18 mouse cellular contexts compared by ENCODE assay signal in the genomic region with DNA sequence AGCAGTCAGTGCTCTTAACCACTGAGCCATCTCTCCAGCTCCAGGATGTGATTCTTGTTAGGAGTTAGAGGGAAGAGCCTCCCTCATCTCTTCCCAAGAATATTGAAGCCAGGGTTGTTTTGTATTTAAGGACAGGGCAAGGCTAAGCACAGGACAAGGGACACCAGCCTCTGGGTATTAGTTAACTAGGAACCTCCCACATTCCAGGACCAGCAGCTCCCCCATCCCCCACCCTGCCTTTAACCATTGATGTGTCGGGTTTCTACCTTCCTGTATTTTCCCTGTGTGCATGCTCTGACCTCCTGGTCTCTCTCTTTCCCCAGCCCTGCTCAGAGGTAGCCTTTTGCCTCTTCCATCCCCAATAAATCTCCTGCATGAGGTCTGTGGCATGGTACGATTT. TPM values are rescaled to one million over a fixed set of nuclear protein-coding genes. Genes with fewer than 3 reads are reported as not detected.
DNase-seq lines count a peak whose midpoint lies in the region; ATAC-seq and TF ChIP-seq lines count a peak whose summit lies in the region.
"Had no signal": no experiment of that assay in that cellular context is flagged by ENCODE, and none has a peak within 500 bp of the region (broad histone marks: within the 10 kb centered on the region; RNA-seq: fewer than 3 reads in every experiment).

No protein-coding gene starts in this region.

- DNase-seq in ES-CJ7 (ENCODE audit: low read depth, low spot score), result peak; percentile 58
- DNase-seq in embryonic facial prominence, embryonic 10.5 days (ENCODE audit: low spot score), result peak; percentile 58
- peak; percentile 67 for DNase-seq in kidney, postnatal 0 days (ENCODE audit: low spot score)
- DNase-seq in liver, embryonic 11.5 days (ENCODE audit: low spot score), result no peak
- no peak for DNase-seq in midbrain, embryonic 10.5 days (ENCODE audit: low spot score)
- no peak for DNase-seq in heart, embryonic 10.5 days (ENCODE audit: low spot score)
- DNase-seq: B cell, adult 2 months; cerebellum, postnatal 25 days; heart, adult 11 months; lung, embryonic 14.5 days; retina, postnatal 1 day had no signal

- H3K36me3 ChIP-seq in embryonic facial prominence, embryonic 10.5 days (replicated peaks), result no peaks in the 10 kb centered on the region
- no peaks in the 10 kb centered on the region for H3K36me3 ChIP-seq in kidney, postnatal 0 days (ENCODE audit: insufficient read depth, low read length)
- H3K36me3 ChIP-seq in liver, embryonic 11.5 days (ENCODE audit: control insufficient read depth, insufficient read depth, low read length), result no peaks in the 10 kb centered on the region
- H3K36me3 ChIP-seq in forebrain, embryonic 16.5 days (ENCODE audit: control insufficient read depth, insufficient read depth), result no peaks in the 10 kb centered on the region
- H3K36me3 ChIP-seq in midbrain, embryonic 10.5 days, result no peaks in the 10 kb centered on the region
- no peaks in the 10 kb centered on the region for H3K36me3 ChIP-seq in heart, embryonic 10.5 days
- H3K36me3 ChIP-seq: limb, embryonic 13.5 days; midbrain, embryonic 13.5 days had no signal

- peak; percentile 83 for ATAC-seq in kidney, postnatal 0 days (replicated peaks; ENCODE audit: low FRiP score, low read depth)
- ATAC-seq in liver, embryonic 11.5 days (replicated peaks; ENCODE audit: low FRiP score), result 0 out of 2 replicates have a peak, but pooled peaks have one; percentile 29
- no peak for ATAC-seq in forebrain, embryonic 16.5 days
- ATAC-seq: midbrain, embryonic 13.5 days; Patski had no signal

- no peak overlapping the region for H3K27ac ChIP-seq in embryonic facial prominence, embryonic 10.5 days (replicated peaks)
- H3K27ac ChIP-seq in kidney, postnatal 0 days, result peak overlapping the region; percentile 61; the same call in 1 of the 2 replicates
- no peak overlapping the region for H3K27ac ChIP-seq in liver, embryonic 11.5 days (ENCODE audit: low read depth, low read length)
- H3K27ac ChIP-seq in forebrain, embryonic 16.5 days (ENCODE audit: low read length), result no peak overlapping the region
- no peak overlapping the region for H3K27ac ChIP-seq in midbrain, embryonic 10.5 days (replicated peaks)
- H3K27ac ChIP-seq in heart, embryonic 10.5 days, result no peak overlapping the region
- H3K27ac ChIP-seq: left cerebral cortex, adult 2 months; limb, embryonic 13.5 days; macrophage; midbrain, embryonic 13.5 days had no signal

- 40% methylated on average over 2 of the region's 2 CpGs for WGBS in embryonic facial prominence, embryonic 10.5 days
- WGBS in kidney, postnatal 0 days, result 27% methylated on average over 2 of the region's 2 CpGs
- 47% methylated on average over 2 of the region's 2 CpGs for WGBS in liver, embryonic 11.5 days
- 61% methylated on average over 2 of the region's 2 CpGs for WGBS in forebrain, embryonic 16.5 days
- WGBS in midbrain, embryonic 10.5 days, result 55% methylated on average over 2 of the region's 2 CpGs
- WGBS in heart, embryonic 10.5 days, result 42% methylated on average over 2 of the region's 2 CpGs

- no peak for TF ChIP-seq CTCF in kidney, postnatal 0 days (IDR thresholded peaks at IDR 0.05; ENCODE audit: low read depth)

- no peak overlapping the region for H3K9ac ChIP-seq in kidney, postnatal 0 days (ENCODE audit: low read depth, low read length)
- no peak overlapping the region for H3K9ac ChIP-seq in liver, embryonic 11.5 days (ENCODE audit: low read depth, low read length)
- no peak overlapping the region for H3K9ac ChIP-seq in forebrain, embryonic 16.5 days (replicated peaks; ENCODE audit: low read depth, low read length)
- H3K9ac ChIP-seq: limb, embryonic 13.5 days; lung, embryonic 14.5 days; midbrain, embryonic 13.5 days had no signal

- H3K4me1 ChIP-seq in embryonic facial prominence, embryonic 10.5 days, result peaks cover 34% of the 10 kb centered on the region
- peaks cover 4% of the 10 kb centered on the region; the same call in 1 of the 2 replicates for H3K4me1 ChIP-seq in kidney, postnatal 0 days (replicated peaks; ENCODE audit: insufficient read depth, low read length)
- H3K4me1 ChIP-seq in liver, embryonic 11.5 days (replicated peaks; ENCODE audit: control insufficient read depth, insufficient read depth, low read length), result no peaks in the 10 kb centered on the region
- peaks cover 3% of the 10 kb centered on the region for H3K4me1 ChIP-seq in forebrain, embryonic 16.5 days (replicated peaks; ENCODE audit: control insufficient read depth, insufficient read depth, low read length)
- peaks cover 8% of the 10 kb centered on the region; the same call in 1 of the 2 replicates for H3K4me1 ChIP-seq in midbrain, embryonic 10.5 days
- H3K4me1 ChIP-seq in heart, embryonic 10.5 days, result peaks cover 17% of the 10 kb centered on the region; the same call in 1 of the 2 replicates

- no peaks in the 10 kb centered on the region for H3K27me3 ChIP-seq in embryonic facial prominence, embryonic 10.5 days (replicated peaks; ENCODE audit: low read depth, poor library complexity, severe bottlenecking)
- H3K27me3 ChIP-seq in kidney, postnatal 0 days (ENCODE audit: insufficient read depth, low read length), result no peaks in the 10 kb centered on the region
- no peaks in the 10 kb centered on the region for H3K27me3 ChIP-seq in liver, embryonic 11.5 days (replicated peaks; ENCODE audit: control insufficient read depth, insufficient read depth, low read length)
- no peaks in the 10 kb centered on the region for H3K27me3 ChIP-seq in forebrain, embryonic 16.5 days (replicated peaks; ENCODE audit: control insufficient read depth, insufficient read depth, low read length)
- no peaks in the 10 kb centered on the region for H3K27me3 ChIP-seq in midbrain, embryonic 10.5 days (ENCODE audit: low read depth, poor library complexity, severe bottlenecking)
- no peaks in the 10 kb centered on the region for H3K27me3 ChIP-seq in heart, embryonic 10.5 days (ENCODE audit: insufficient read depth, poor library complexity, severe bottlenecking)
- H3K27me3 ChIP-seq: limb, embryonic 13.5 days; midbrain, embryonic 13.5 days; Patski had no signal

- 0 out of 2 replicates have a peak overlapping the region, but pooled peaks have one; percentile 6 for H3K4me2 ChIP-seq in kidney, postnatal 0 days (ENCODE audit: low read length)
- no peak overlapping the region for H3K4me2 ChIP-seq in liver, embryonic 11.5 days
- H3K4me2 ChIP-seq in forebrain, embryonic 16.5 days (ENCODE audit: low read length), result no peak overlapping the region
- H3K4me2 ChIP-seq: limb, embryonic 13.5 days; lung, embryonic 14.5 days; midbrain, embryonic 13.5 days had no signal

- no peaks in the 10 kb centered on the region for H3K9me3 ChIP-seq in embryonic facial prominence, embryonic 10.5 days
- H3K9me3 ChIP-seq in kidney, postnatal 0 days (replicated peaks; ENCODE audit: low read length), result no peaks in the 10 kb centered on the region
- no peaks in the 10 kb centered on the region for H3K9me3 ChIP-seq in liver, embryonic 11.5 days (ENCODE audit: control insufficient read depth, low read length)
- peaks cover 2% of the 10 kb centered on the region; the same call in 1 of the 2 replicates for H3K9me3 ChIP-seq in forebrain, embryonic 16.5 days (ENCODE audit: control insufficient read depth, low read length)
- H3K9me3 ChIP-seq in midbrain, embryonic 10.5 days (replicated peaks), result no peaks in the 10 kb centered on the region
- no peaks in the 10 kb centered on the region for H3K9me3 ChIP-seq in heart, embryonic 10.5 days
- H3K9me3 ChIP-seq: limb, embryonic 13.5 days; midbrain, embryonic 13.5 days had no signal

- no peak overlapping the region for H3K4me3 ChIP-seq in embryonic facial prominence, embryonic 10.5 days
- no peak overlapping the region for H3K4me3 ChIP-seq in kidney, postnatal 0 days (replicated peaks; ENCODE audit: low read depth, low read length)
- H3K4me3 ChIP-seq in liver, embryonic 11.5 days (ENCODE audit: low read depth, low read length), result no peak overlapping the region
- H3K4me3 ChIP-seq in forebrain, embryonic 16.5 days (replicated peaks; ENCODE audit: low read length), result no peak overlapping the region
- no peak overlapping the region for H3K4me3 ChIP-seq in midbrain, embryonic 10.5 days
- no peak overlapping the region for H3K4me3 ChIP-seq in heart, embryonic 10.5 days
- H3K4me3 ChIP-seq: left cerebral cortex, adult 2 months; limb, embryonic 13.5 days; midbrain, embryonic 13.5 days; myocyte had no signal

RNA-seq across cellular contexts. Expression of gene Slc16a9, which starts 56.3 kb away (rescaled TPM):
- polyA plus RNA-seq in embryonic facial prominence, embryonic 10.5 days (2016; fragmentation: Nextera tagmentation; extraction: Ambion mirVana), result 0.24 and 0.26 TPM in 2 replicates
- polyA plus RNA-seq in kidney, postnatal 0 days (2015; fragmentation: Nextera tagmentation; extraction: Ambion mirVana), result 6.7 and 7.5 TPM in 2 replicates
- polyA plus RNA-seq in liver, embryonic 11.5 days (2014; fragmentation: Nextera tagmentation; extraction: Ambion mirVana), result 0.64 and 1.0 TPM in 2 replicates
- polyA plus RNA-seq in forebrain, embryonic 16.5 days (2015; fragmentation: Nextera tagmentation; extraction: Ambion mirVana), result 1.2 and 1.7 TPM in 2 replicates
- 0.25 and 0.36 TPM in 2 replicates for polyA plus RNA-seq in midbrain, embryonic 10.5 days (2016; fragmentation: Nextera tagmentation; extraction: Ambion mirVana)
- polyA plus RNA-seq in heart, embryonic 10.5 days (2016; fragmentation: Nextera tagmentation; extraction: Ambion mirVana), result 0.91 and 1.6 TPM in 2 replicates

Comparison
In these comparisons a context has a peak if more than half of its experiments do, and no peak if none do; other contexts are left out.
1. DNase-seq: peak in ES-CJ7 (single experiment), embryonic facial prominence, embryonic 10.5 days (single experiment) and kidney, postnatal 0 days (single experiment); none in liver, embryonic 11.5 days (single experiment), midbrain, embryonic 10.5 days (single experiment) and heart, embryonic 10.5 days (single experiment).